Mouse (Mus musculus) liver, postnatal 0 days (tissue): ENCODE data around the gene Trub2. TPM values are rescaled to one million over a fixed set of nuclear protein-coding genes. Genes with fewer than 3 reads are reported as not detected.

Experiments
- ATAC-seq: fragments of 200-750 bp; cut with Nextera tagmentation; 2 replicates; pipeline ENCODE4 v1.8.0; 2017; ENCODE audit warnings: mild to moderate bottlenecking, moderate library complexity
- DNase-seq: peaks from one replicate; pipeline ENCODE4 v3.0.0-alpha.2; 2016
- H3K27ac ChIP-seq: fragments of 300-500 bp; sonication (generic); 2 replicates; pipeline ENCODE4 v1.5.1; 2014; ENCODE audit warnings: antibody characterized with exemption, moderate library complexity, mild to moderate bottlenecking, low read depth
- H3K27me3 ChIP-seq: fragments of 300-500 bp; sonication (generic); 2 replicates; pipeline ENCODE4 v1.6.1; 2014; ENCODE audit warnings: low read length, control low read depth, mixed read lengths; ENCODE audit not compliant: insufficient read depth
- H3K36me3 ChIP-seq: fragments of 300-500 bp; sonication (generic); replicated peaks from 2 replicates; pipeline ENCODE4 v1.6.1; 2014; ENCODE audit warnings: mild to moderate bottlenecking, control low read depth, low read length, moderate library complexity, mixed read lengths; ENCODE audit not compliant: insufficient read depth
- H3K4me1 ChIP-seq: fragments of 300-500 bp; sonication (generic); 2 replicates; pipeline ENCODE4 v1.6.1; 2014; ENCODE audit warnings: antibody characterized with exemption, mild to moderate bottlenecking, control low read depth; ENCODE audit not compliant: insufficient read depth
- H3K4me2 ChIP-seq: fragments of 300-500 bp; sonication (generic); 2 replicates; pipeline ENCODE4 v1.6.1; 2014; ENCODE audit warnings: low read depth, mild to moderate bottlenecking, low read length, moderate library complexity, mixed read lengths
- H3K4me3 ChIP-seq: fragments of 300-500 bp; sonication (generic); 2 replicates; pipeline ENCODE4 v1.5.1; 2014; ENCODE audit warnings: low read depth, low read length
- H3K9ac ChIP-seq: fragments of 300-500 bp; sonication (generic); replicated peaks from 2 replicates; pipeline ENCODE4 v1.6.1; 2014; ENCODE audit warnings: mild to moderate bottlenecking, moderate library complexity
- H3K9me3 ChIP-seq: fragments of 300-500 bp; sonication (generic); 2 replicates; pipeline ENCODE4 v1.6.1; 2016; ENCODE audit warnings: mild to moderate bottlenecking, control low read depth, low read length, mixed read lengths
- CTCF ChIP-seq: sonication (generic); IDR thresholded peaks from 2 replicates; pipeline ENCODE4 v1.5.1; 2016; ENCODE audit warnings: antibody characterized with exemption, low read depth
- EP300 ChIP-seq: IDR thresholded peaks from 2 replicates; pipeline ENCODE4 v1.6.1; 2016; ENCODE audit warnings: antibody characterized with exemption, low read depth, mild to moderate bottlenecking
- WGBS: fragments of 180-500 bp; shearing (Covaris S2); extraction: QIAGEN DNeasy Blood & Tissue Kit; methylation state at CpG from one replicate; pipeline ENCODE4 v1.1.7; 2014; ENCODE audit not compliant: insufficient replicate concordance; 5-methylcytosine and 5-hydroxymethylcytosine counted together
- polyA plus RNA-seq: library from polyadenylated mRNA; unstranded; fragments of >200 nt; fragmentation: Nextera tagmentation; extraction: Ambion mirVana; gene quantifications from 2 replicates; pipeline ENCODE4 v1.2.1, GENCODE M21; 2015

The Trub2 gene
- 7.1 and 7.9 TPM in 2 replicates for polyA plus RNA-seq

GRCm38 (mm10) chr2:29787937-29788681, at the start of gene Trub2:
Gene Trub2 (minus strand): TSS chr2:29788502.
- WGBS, result under 1% methylated on average over 45 of the region's 45 CpGs
- no peaks in the 10 kb centered on the region for H3K27me3 ChIP-seq
- peaks cover 19% of the 10 kb centered on the region for H3K36me3 ChIP-seq
- no peaks in the 10 kb centered on the region for H3K9me3 ChIP-seq
- peaks cover 10% of the 10 kb centered on the region for H3K4me1 ChIP-seq
- DNase-seq (peak; percentile 89), ATAC-seq (peak; percentile 94)
- H3K27ac ChIP-seq, result peak within 1 kb of the TSS; percentile 88
- peak within 1 kb of the TSS; percentile 98 for H3K4me2 ChIP-seq
- H3K4me3 ChIP-seq, result peak within 1 kb of the TSS; percentile 81
- H3K9ac ChIP-seq, result peak within 1 kb of the TSS; percentile 74
- TF ChIP-seq EP300, result no peak
- TF ChIP-seq CTCF, result no peak

DNA sequence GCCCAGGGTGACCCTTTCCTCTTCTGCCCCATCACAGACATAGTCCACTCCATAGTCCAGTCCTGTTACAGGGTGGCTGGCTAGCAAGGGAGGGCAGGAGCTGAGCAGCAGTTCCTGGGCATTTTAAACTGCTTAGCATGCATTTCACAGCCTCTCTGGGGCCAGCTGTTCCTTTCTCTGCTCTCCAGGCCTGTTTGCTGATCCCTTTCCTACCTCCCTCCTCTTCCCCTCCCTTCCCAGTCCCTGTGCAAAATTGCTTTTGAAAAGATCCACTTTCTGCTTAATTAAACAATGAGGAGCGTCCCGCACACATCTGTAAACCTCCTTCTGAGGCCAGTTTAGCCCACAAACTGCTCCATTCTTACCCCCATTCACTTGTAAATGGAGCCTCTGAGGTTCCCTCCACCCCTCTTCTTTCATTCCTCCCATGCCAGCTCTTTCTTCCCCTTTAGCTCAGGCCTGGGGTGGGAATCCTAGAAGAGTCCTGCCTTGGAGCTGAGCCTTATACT, 47.1 kb upstream of the Trub2 start:
- no peak for ATAC-seq

GRCm38 (mm10) chr2:29833796-29834195, 45.5 kb upstream of the Trub2 start:
- DNase-seq (no peak), ATAC-seq (no peak)
- 89% methylated on average over 5 of the region's 5 CpGs for WGBS
- TF ChIP-seq EP300 (no peak), CTCF (no peak)
- H3K4me2 ChIP-seq, result no peak overlapping the region
- peaks cover under 1% of the 10 kb centered on the region; the same call in 1 of the 2 replicates for H3K4me1 ChIP-seq
- H3K27me3 ChIP-seq, result no peaks in the 10 kb centered on the region
- no peak overlapping the region for H3K4me3 ChIP-seq
- H3K9me3 ChIP-seq, result no peaks in the 10 kb centered on the region
- no peak overlapping the region for H3K9ac ChIP-seq
- no peak overlapping the region for H3K27ac ChIP-seq
- peaks cover 15% of the 10 kb centered on the region for H3K36me3 ChIP-seq

More for the DNA sequence above, 47.1 kb upstream of the Trub2 start:
- no peak overlapping the region for H3K4me2 ChIP-seq
- WGBS, result 94% methylated on average over 2 of the region's 2 CpGs
- no peaks in the 10 kb centered on the region for H3K27me3 ChIP-seq
- no peak overlapping the region for H3K27ac ChIP-seq
- no peak overlapping the region for H3K4me3 ChIP-seq
- no peaks in the 10 kb centered on the region for H3K4me1 ChIP-seq
- no peak overlapping the region for H3K9ac ChIP-seq
- H3K36me3 ChIP-seq, result peaks cover 15% of the 10 kb centered on the region
- no peak for TF ChIP-seq CTCF
- no peak for TF ChIP-seq EP300
- no peaks in the 10 kb centered on the region for H3K9me3 ChIP-seq
- DNase-seq, result no peak

- DNase-seq (no peak), ATAC-seq (no peak)
- no peak overlapping the region for H3K9ac ChIP-seq
- H3K4me3 ChIP-seq, result no peak overlapping the region
- H3K9me3 ChIP-seq, result no peaks in the 10 kb centered on the region
- no peaks in the 10 kb centered on the region for H3K27me3 ChIP-seq
- no peak overlapping the region for H3K27ac ChIP-seq
- TF ChIP-seq CTCF, result no peak
- TF ChIP-seq EP300, result no peak
- WGBS, result 84% methylated on average over 4 of the region's 4 CpGs
- peaks cover 10% of the 10 kb centered on the region for H3K36me3 ChIP-seq
- peaks cover 8% of the 10 kb centered on the region for H3K4me1 ChIP-seq
- H3K4me2 ChIP-seq, result no peak overlapping the region
Measured at GRCm38 (mm10) chr2:29831106-29831505, 42.8 kb upstream of the Trub2 start.

- peak overlapping the region; percentile 77 for H3K9ac ChIP-seq
- H3K27me3 ChIP-seq, result no peaks in the 10 kb centered on the region
- H3K4me2 ChIP-seq, result peak overlapping the region; percentile 78
- under 1% methylated on average over 12 of the region's 12 CpGs for WGBS
- peaks cover 8% of the 10 kb centered on the region for H3K4me1 ChIP-seq
- TF ChIP-seq EP300, result no peak
- TF ChIP-seq CTCF, result no peak
- ATAC-seq, result peak; percentile 2; the same call in 1 of the 2 replicates
- no peaks in the 10 kb centered on the region for H3K9me3 ChIP-seq
- no peak for DNase-seq
- peak overlapping the region; percentile 86 for H3K4me3 ChIP-seq
- H3K27ac ChIP-seq, result peak overlapping the region; percentile 64
- peaks cover 6% of the 10 kb centered on the region for H3K36me3 ChIP-seq
Measured at GRCm38 (mm10) chr2:29827709-29828024, 39.4 kb upstream of the Trub2 start.

GRCm38 (mm10) chr2:29826926-29827708, 38.8 kb upstream of the Trub2 start:
- no peaks in the 10 kb centered on the region for H3K9me3 ChIP-seq
- peak overlapping the region; percentile 77 for H3K9ac ChIP-seq
- peak; percentile 97 for DNase-seq
- H3K27me3 ChIP-seq, result no peaks in the 10 kb centered on the region
- WGBS, result under 1% methylated on average over 48 of the region's 48 CpGs
- peak; percentile 99 for ATAC-seq
- TF ChIP-seq CTCF, result peak; percentile 3; the same call in 1 of the 2 replicates
- peak; percentile 80 for TF ChIP-seq EP300
- H3K4me2 ChIP-seq, result peak overlapping the region; percentile 78
- H3K4me1 ChIP-seq, result peaks cover 8% of the 10 kb centered on the region
- peak overlapping the region; percentile 86 for H3K4me3 ChIP-seq
- H3K36me3 ChIP-seq, result peaks cover 4% of the 10 kb centered on the region
- H3K27ac ChIP-seq, result peak overlapping the region; percentile 92
